Mouse (Mus musculus): Measurements from ENCODE around the gene Xpot. TPM values are rescaled to one million over a fixed set of nuclear protein-coding genes. Genes with fewer than 3 reads are reported as not detected.

Xpot gene
- polyA plus RNA-seq, 1 experiment from 2014 or later = 48.9 TPM

DNA sequence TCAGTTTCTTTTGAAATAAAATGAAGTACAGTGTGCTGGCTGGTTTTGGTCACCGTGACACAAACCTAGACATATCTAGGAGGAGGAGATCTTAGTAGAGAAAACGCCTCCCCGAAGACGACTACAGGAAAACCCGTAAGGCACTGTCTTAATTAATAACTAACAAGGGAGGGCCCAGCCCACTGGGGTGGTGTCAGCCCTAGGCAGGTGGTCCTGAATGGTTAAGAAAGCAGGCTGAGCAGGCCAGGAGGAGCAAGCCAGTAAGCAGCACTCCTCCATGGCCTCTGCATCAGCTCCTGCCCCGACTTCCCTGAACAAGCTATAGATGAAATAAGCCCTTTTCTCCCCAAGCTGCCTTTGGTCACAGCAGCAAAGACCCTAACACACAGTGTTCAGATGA lies 56.3 kb downstream of the Xpot start:
- Histone ChIP-seq H3K9ac (no peak overlapping the region), H3K9me3 (no peaks in the 10 kb centered on the region), H3K36me3 (peaks cover 62% of the 10 kb centered on the region), H3K27me3 (no peaks in the 10 kb centered on the region), H3K4me1 (no peaks in the 10 kb centered on the region), H3K4me3 (no peak overlapping the region), H3K4me2 (no peak overlapping the region), H3K27ac (no peak overlapping the region)
- 73% methylated on average over 6 of the region's 6 CpGs for WGBS
- ATAC-seq (ENCODE audit: borderline replicate concordance, extremely low read depth, low FRiP score, low TSS enrichment) = no peak

DNA sequence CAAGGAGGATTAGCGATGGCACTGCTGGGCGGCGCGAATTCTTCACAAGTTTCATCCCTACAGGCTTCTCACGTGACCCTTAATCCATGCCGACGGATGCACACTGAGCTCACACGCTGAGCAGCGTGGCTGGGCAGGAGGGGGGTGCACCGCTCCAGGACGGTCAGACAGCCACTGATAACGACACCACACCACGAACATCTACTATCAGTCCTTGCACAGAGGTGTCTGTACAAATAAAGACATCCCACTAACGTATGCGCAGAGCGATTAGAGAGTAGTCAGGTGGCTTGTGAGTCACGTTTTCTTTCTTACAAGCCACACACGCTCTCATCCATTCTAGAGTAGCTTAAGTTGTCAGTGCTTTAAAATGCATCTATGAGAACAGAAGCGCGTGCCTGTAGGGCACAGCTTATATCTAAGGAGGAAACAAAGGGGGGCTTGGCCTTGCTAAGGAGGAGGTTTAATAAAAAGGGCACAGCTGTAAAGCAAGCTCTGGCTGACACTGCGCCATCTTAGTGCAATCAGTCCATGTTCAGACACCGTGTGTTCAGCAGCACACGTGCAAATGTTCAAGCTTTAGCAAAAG lies 57.0 kb downstream of the Xpot start:
- no peaks in the 10 kb centered on the region for H3K27me3 ChIP-seq
- no peaks in the 10 kb centered on the region for H3K9me3 ChIP-seq
- no peak overlapping the region for H3K9ac ChIP-seq
- H3K27ac ChIP-seq = no peak overlapping the region
- H3K36me3 ChIP-seq = peaks cover 62% of the 10 kb centered on the region
- ATAC-seq (ENCODE audit: borderline replicate concordance, extremely low read depth, low FRiP score, low TSS enrichment) = peak; percentile 87
- 27% methylated on average over 23 of the region's 23 CpGs for WGBS
- no peak overlapping the region for H3K4me2 ChIP-seq
- H3K4me1 ChIP-seq = no peaks in the 10 kb centered on the region
- H3K4me3 ChIP-seq = no peak overlapping the region

DNA sequence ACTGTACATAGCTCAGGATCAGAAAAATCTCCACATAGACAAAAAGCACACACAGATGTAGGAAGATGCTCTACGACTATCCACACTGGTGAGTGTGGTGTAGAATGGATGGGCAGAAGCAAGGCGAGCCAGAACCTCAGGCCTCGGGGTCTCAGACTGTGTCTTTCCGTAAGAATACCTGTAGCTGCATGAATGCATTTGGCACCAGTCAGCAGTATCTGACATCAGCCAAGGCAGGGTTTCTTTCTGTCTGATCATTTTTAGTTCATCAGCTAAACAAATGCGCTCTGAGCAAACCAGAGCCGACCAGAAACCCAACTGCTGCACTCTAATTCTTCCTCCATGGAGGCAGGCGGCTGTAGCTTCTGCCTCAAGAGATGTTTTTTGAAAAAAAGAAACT lies 57.6 kb downstream of the Xpot start:
- Histone ChIP-seq H3K27ac (no peak overlapping the region), H3K9ac (no peak overlapping the region), H3K27me3 (no peaks in the 10 kb centered on the region), H3K36me3 (peaks cover 67% of the 10 kb centered on the region), H3K9me3 (no peaks in the 10 kb centered on the region), H3K4me1 (no peaks in the 10 kb centered on the region), H3K4me3 (no peak overlapping the region), H3K4me2 (no peak overlapping the region)
- ATAC-seq (ENCODE audit: borderline replicate concordance, extremely low read depth, low FRiP score, low TSS enrichment) = no peak
- WGBS = 73% methylated on average over 7 of the region's 7 CpGs

DNA sequence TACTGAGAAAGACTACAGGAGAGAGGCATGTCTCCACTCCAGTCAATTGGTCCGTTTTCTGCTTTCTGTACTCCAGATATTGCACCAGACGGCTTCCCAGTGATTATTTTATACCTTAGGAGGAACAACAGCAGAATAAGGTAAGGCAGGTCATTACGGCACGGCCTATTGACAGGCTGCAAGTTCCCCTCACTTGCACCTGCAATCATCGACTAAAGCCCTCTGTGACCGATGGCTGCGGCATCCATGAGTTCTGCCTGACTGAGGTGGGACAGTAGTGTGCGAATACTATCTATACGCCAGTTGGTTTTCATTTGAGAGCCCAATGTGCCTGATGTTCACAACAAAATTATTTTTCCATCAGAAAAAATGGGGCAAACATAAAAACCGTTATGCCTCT lies 58.1 kb downstream of the Xpot start:
- ATAC-seq (ENCODE audit: borderline replicate concordance, extremely low read depth, low FRiP score, low TSS enrichment) = no peak
- Histone ChIP-seq H3K27me3 (no peaks in the 10 kb centered on the region), H3K27ac (no peak overlapping the region), H3K4me2 (no peak overlapping the region), H3K4me3 (no peak overlapping the region), H3K9me3 (no peaks in the 10 kb centered on the region), H3K36me3 (peaks cover 71% of the 10 kb centered on the region), H3K9ac (no peak overlapping the region), H3K4me1 (no peaks in the 10 kb centered on the region)
- WGBS = 97% methylated on average over 10 of the region's 10 CpGs

DNA sequence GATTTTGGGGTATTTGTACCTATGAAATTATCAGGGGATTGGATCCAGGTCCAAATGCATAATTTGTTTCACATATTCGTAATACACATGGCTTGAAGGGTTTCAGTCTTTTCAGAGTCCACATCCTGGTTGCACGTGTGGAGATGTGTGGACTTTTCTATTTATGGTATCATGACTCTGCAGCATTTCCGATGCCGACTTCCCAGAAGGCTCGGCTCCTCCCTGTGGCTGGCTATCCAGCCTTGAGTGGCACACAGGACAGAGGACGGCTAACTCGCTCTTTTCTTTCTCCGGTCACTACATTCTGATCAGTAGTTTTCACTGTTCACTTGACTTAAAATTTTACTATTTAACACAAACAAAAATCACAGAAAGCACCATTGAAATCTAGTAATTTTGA lies 61.7 kb downstream of the Xpot start:
- no peaks in the 10 kb centered on the region for H3K4me1 ChIP-seq
- WGBS = 78% methylated on average over 8 of the region's 8 CpGs
- H3K9me3 ChIP-seq = no peaks in the 10 kb centered on the region
- H3K36me3 ChIP-seq = peaks cover 62% of the 10 kb centered on the region
- H3K4me2 ChIP-seq = no peak overlapping the region
- no peak overlapping the region for H3K9ac ChIP-seq
- H3K27ac ChIP-seq = no peak overlapping the region
- H3K4me3 ChIP-seq = no peak overlapping the region
- H3K27me3 ChIP-seq = no peaks in the 10 kb centered on the region
- ATAC-seq (ENCODE audit: borderline replicate concordance, extremely low read depth, low FRiP score, low TSS enrichment) = no peak

DNA sequence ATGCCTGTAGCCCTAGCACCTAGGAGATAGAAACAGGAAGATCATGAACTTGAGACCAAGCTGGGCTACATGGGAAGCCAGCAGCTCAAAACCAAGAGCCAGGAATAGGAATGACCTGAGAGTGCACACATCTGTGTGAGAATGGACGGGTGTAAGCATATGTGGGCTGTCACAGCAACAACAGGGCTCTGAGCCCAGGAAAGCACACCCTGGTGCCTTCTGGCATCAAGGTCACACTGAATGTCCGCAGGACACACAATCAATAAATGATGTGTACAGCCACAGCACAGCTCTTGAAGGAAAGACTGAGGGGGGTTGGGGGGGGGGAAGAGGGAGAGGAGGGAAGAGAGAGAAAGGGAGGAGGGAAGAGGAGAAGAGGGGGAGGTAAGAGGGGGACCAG lies 67.9 kb downstream of the Xpot start:
- no peaks in the 10 kb centered on the region for H3K9me3 ChIP-seq
- no peaks in the 10 kb centered on the region for H3K27me3 ChIP-seq
- H3K4me3 ChIP-seq = no peak overlapping the region
- ATAC-seq (ENCODE audit: borderline replicate concordance, extremely low read depth, low FRiP score, low TSS enrichment) = no peak
- H3K36me3 ChIP-seq = peaks cover 71% of the 10 kb centered on the region
- 78% methylated on average over 2 of the region's 2 CpGs for WGBS
- no peak overlapping the region for H3K4me2 ChIP-seq
- no peaks in the 10 kb centered on the region for H3K4me1 ChIP-seq
- no peak overlapping the region for H3K27ac ChIP-seq
- H3K9ac ChIP-seq = no peak overlapping the region

DNA sequence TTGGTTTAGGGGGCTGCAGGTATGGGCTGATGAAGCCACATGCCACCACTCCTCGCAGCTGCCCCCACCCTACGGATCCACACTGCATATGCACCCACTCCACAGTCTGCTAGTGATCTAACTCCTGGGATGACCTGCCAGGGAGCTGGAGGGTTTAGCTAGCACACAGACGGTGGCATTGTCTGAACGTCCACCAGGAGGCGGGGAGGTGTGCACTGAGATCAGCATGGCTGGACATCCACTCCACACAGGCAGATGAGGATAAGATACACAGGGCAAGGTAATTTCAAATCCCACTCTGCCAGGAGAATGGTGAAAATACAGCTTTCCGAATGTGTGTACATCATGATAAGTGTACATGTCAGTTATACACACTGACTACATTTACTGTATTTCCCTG lies 69.9 kb downstream of the Xpot start:
- H3K27me3 ChIP-seq = no peaks in the 10 kb centered on the region
- H3K4me2 ChIP-seq = no peak overlapping the region
- no peak for ATAC-seq (ENCODE audit: borderline replicate concordance, extremely low read depth, low FRiP score, low TSS enrichment)
- no peak overlapping the region for H3K4me3 ChIP-seq
- no peak overlapping the region for H3K27ac ChIP-seq
- no peaks in the 10 kb centered on the region for H3K4me1 ChIP-seq
- peaks cover 77% of the 10 kb centered on the region for H3K36me3 ChIP-seq
- H3K9me3 ChIP-seq = no peaks in the 10 kb centered on the region
- H3K9ac ChIP-seq = no peak overlapping the region
- 79% methylated on average over 6 of the region's 6 CpGs for WGBS

DNA sequence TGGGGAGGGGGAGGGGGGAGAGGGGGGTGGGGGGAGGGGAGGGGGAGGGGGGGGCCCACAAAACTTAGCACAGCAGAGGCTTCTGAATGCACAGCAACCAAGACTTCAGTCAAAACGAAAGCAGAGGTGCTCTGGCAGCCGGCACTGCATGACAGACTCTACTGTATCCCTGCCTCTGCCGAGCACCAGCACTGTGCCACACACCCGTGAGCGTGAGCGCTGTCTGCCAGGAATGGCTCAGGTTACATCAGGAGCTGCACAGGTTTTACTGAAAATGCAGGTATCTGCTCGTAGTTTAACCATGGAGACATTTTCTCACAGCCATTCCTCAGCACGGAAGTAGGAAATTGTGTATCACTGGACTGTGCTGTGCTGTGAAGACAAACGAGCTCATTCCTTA lies 75.8 kb downstream of the Xpot start:
- H3K9me3 ChIP-seq = no peaks in the 10 kb centered on the region
- H3K27ac ChIP-seq = no peak overlapping the region
- no peaks in the 10 kb centered on the region for H3K27me3 ChIP-seq
- no peak overlapping the region for H3K4me3 ChIP-seq
- ATAC-seq (ENCODE audit: borderline replicate concordance, extremely low read depth, low FRiP score, low TSS enrichment) = no peak
- H3K9ac ChIP-seq = no peak overlapping the region
- peaks cover 89% of the 10 kb centered on the region for H3K36me3 ChIP-seq
- 75% methylated on average over 9 of the region's 9 CpGs for WGBS
- no peak overlapping the region for H3K4me2 ChIP-seq
- H3K4me1 ChIP-seq = no peaks in the 10 kb centered on the region

DNA sequence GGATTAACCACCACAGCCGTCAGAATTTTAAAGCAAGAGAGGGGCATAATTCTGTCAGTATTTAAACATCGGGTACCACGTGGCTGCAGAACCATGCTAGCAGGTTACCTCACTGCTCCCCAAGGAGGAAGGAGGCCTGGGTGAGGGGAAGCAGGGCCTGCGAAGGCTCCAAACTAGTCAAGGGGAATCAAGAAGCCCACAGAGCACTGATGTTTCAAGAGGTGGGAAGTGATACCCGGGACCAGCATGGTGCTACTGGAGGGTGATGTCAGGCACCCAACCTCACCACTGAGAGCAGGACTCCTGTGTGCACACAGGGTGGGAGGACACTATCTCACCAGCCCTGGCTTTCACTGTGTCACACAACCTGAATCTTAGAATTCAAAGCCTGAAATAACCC lies 76.5 kb downstream of the Xpot start:
- H3K27me3 ChIP-seq = no peaks in the 10 kb centered on the region
- H3K36me3 ChIP-seq = peaks cover 85% of the 10 kb centered on the region
- H3K9ac ChIP-seq = no peak overlapping the region
- no peaks in the 10 kb centered on the region for H3K4me1 ChIP-seq
- no peak overlapping the region for H3K4me2 ChIP-seq
- H3K9me3 ChIP-seq = no peaks in the 10 kb centered on the region
- ATAC-seq (ENCODE audit: borderline replicate concordance, extremely low read depth, low FRiP score, low TSS enrichment) = no peak
- no peak overlapping the region for H3K4me3 ChIP-seq
- no peak overlapping the region for H3K27ac ChIP-seq
- WGBS = 83% methylated on average over 5 of the region's 5 CpGs

DNA sequence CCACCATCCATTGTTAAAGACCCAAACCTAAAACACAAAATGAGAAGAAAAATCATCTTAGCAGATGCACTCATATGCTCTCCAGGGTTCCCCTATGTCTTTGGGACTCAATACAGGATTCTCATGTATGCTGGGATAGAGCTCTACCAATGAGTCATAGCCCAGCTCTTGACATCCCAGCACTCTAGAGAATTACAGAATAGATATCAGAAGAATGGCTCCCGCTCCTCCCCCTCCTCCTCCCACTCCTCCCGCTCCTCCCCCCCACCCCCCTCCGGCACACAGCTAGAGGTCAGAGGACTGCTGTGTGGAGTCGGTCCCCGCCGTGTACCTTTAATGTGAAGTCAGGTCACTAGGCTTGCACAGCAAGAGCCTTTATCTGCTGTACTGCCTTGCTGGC lies 79.0 kb downstream of the Xpot start:
- peaks cover 64% of the 10 kb centered on the region for H3K36me3 ChIP-seq

DNA sequence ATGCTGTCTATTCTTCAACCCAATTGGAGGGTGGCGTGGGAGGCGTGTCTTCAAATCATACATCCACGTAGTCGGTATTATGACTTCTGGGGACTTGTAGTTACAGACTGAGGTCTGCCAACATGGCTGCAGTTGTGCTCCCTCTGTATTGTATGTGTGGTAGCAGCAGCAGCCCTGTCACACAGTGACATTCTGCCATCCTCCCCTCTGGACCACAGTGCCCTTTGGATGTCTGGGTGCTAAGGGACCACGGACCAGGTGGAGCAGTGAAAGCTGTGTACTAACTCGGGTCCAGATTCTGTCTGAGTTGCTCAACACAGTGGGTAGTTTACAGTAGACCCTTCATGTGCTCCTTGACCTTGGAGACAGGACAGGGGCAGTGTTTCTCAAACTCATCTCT lies 82.6 kb downstream of the Xpot start:
- Histone ChIP-seq H3K9me3 (no peaks in the 10 kb centered on the region), H3K4me3 (no peak overlapping the region), H3K4me2 (no peak overlapping the region), H3K27ac (no peak overlapping the region), H3K9ac (no peak overlapping the region), H3K36me3 (peaks cover 33% of the 10 kb centered on the region), H3K4me1 (no peaks in the 10 kb centered on the region), H3K27me3 (no peaks in the 10 kb centered on the region)
- no peak for ATAC-seq (ENCODE audit: borderline replicate concordance, extremely low read depth, low FRiP score, low TSS enrichment)
- WGBS = 95% methylated on average over 6 of the region's 6 CpGs

More for the DNA sequence above, 79.0 kb downstream of the Xpot start:
- Histone ChIP-seq H3K27ac (no peak overlapping the region), H3K4me1 (no peaks in the 10 kb centered on the region), H3K9ac (no peak overlapping the region), H3K4me3 (no peak overlapping the region), H3K27me3 (no peaks in the 10 kb centered on the region), H3K9me3 (no peaks in the 10 kb centered on the region), H3K4me2 (no peak overlapping the region)
- ATAC-seq (ENCODE audit: borderline replicate concordance, extremely low read depth, low FRiP score, low TSS enrichment) = no peak
- 60% methylated on average over 6 of the region's 6 CpGs for WGBS

DNA sequence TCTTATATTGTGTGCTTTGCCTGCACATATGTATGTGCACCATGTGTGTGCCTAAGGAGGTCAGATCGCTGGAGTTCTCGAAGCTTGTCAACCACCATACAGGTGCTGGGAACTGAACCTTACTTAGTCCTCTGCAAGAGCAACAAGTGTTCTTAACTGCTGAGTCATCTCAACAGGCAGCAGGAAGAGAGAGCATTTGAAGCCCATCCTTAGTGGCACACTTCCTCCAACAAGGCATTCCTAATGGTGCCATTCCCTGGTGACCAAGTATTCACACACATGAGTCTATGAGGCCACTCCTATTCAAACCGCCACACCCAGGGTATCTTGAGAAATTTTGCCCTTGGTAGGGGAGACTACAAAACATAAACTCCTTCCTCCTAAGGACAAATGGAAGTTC lies 84.0 kb downstream of the Xpot start:
- WGBS = 90% methylated on average over 3 of the region's 3 CpGs
- no peak for ATAC-seq (ENCODE audit: borderline replicate concordance, extremely low read depth, low FRiP score, low TSS enrichment)
- no peak overlapping the region for H3K9ac ChIP-seq
- H3K4me2 ChIP-seq = no peak overlapping the region
- H3K27ac ChIP-seq = no peak overlapping the region
- no peaks in the 10 kb centered on the region for H3K27me3 ChIP-seq
- no peaks in the 10 kb centered on the region for H3K4me1 ChIP-seq
- peaks cover 20% of the 10 kb centered on the region for H3K36me3 ChIP-seq
- no peak overlapping the region for H3K4me3 ChIP-seq
- no peaks in the 10 kb centered on the region for H3K9me3 ChIP-seq
